Mouse (Mus musculus): ENCODE measurements at regions not wholly inside any gene's neighbourhood (a gene's known extent, or its start where the extent isn't known, plus 50 kb on each side); places are given as distances from the start of the nearest gene placed in this dataset.

DNA sequence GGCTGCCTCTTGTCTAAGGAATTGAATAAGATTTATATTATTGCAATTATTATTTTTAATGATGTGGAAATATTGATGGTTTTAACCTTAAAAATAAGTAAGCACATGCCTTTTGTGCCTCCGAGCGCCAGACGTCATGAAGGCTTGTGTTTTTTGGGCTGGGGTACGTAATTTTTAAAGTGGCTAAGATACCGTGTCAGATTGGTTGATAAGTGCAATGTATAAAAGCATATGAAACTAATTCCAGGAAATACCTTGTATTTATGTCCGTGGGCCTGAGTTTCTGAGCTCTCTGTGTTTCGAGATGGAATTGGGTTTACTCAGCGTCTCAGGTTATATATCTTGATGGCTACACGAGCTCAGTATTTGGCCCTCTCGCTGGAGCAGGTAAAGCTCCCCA lies 414.7 kb downstream of the Med13l start:
- TF ChIP-seq GATA1 (IDR thresholded peaks at IDR 0.05; ENCODE audit: low read length) (no peak), TAL1 (IDR thresholded peaks at IDR 0.05; ENCODE audit: low read length) (no peak)

DNA sequence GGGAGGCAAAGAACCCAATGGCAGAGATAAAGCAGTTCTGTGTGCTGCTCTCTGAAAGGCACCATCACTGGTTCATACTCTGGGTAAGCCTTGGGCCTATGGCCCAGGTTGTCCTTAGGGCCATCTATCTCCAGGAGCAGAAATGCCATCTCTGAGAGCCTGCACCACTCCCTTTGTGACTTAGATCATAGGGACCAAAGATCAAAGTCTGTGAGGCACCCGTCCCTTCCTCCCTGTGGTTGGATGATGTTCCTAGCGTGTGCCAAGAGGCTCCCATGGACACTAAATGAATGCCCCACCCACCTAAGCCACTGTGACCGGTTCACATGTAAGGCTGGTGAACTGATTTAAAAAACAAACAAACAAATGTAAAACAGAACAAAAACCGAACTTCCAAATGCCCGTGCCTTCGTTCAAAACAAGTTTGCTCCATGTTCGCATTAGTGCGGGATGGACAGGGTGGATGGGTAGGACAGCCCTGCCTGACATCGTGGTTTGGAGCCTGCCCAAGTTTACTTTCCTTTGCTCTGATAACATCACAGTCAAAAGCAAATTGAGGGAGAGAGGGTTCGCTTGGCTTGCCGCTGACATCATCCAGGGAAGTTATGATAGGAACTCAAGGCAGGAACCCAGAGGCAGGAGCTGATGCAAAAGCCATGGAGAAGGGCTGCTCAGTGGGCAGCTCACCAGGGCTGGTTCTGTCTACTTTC lies 418.6 kb downstream of the Med13l start:
- no peak overlapping the region for H3K4me3 ChIP-seq (replicated peaks)
- H3K4me1 ChIP-seq (ENCODE audit: control insufficient read depth) = no peaks in the 10 kb centered on the region
- H3K9me3 ChIP-seq (ENCODE audit: control insufficient read depth, low read length) = peaks cover 2% of the 10 kb centered on the region
- TF ChIP-seq TAL1 (IDR thresholded peaks at IDR 0.05; ENCODE audit: low read length) = no peak
- no peak for TF ChIP-seq GATA1 (IDR thresholded peaks at IDR 0.05; ENCODE audit: low read length)
- no peaks in the 10 kb centered on the region for H3K36me3 ChIP-seq (ENCODE audit: control insufficient read depth)
- no peaks in the 10 kb centered on the region for H3K27me3 ChIP-seq (ENCODE audit: control insufficient read depth)

More for the DNA sequence above, 414.7 kb downstream of the Med13l start:
- Histone ChIP-seq H3K27me3 (ENCODE audit: control insufficient read depth) (no peaks in the 10 kb centered on the region), H3K36me3 (ENCODE audit: control insufficient read depth) (no peaks in the 10 kb centered on the region), H3K4me1 (ENCODE audit: control insufficient read depth) (no peaks in the 10 kb centered on the region), H3K9me3 (ENCODE audit: control insufficient read depth, low read length) (peaks cover 2% of the 10 kb centered on the region), H3K4me3 (replicated peaks) (no peak overlapping the region)

DNA sequence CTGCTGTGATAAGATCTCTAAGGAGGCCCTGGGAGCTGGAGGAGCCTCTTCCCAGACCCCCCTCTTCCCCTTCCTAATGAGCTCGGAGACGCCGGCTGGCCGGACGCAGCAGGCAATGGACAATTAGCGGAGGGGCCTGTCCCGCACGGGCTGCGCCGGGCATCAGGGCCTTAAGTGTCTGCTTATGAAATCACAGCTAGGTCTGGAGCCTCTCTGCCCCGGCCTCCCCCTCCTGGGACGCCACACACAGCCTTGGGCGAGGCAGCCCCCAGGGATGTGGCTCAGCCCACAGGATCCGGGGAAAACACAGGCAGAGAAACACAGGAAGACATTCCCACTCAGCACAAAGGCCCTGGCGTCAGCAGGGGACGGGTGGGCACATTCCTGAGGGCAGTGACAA lies 420.6 kb downstream of the Med13l start:
- TF ChIP-seq TAL1 (IDR thresholded peaks at IDR 0.05; ENCODE audit: low read length) = no peak
- no peak for TF ChIP-seq GATA1 (IDR thresholded peaks at IDR 0.05; ENCODE audit: low read length)
- no peaks in the 10 kb centered on the region for H3K36me3 ChIP-seq (ENCODE audit: control insufficient read depth)
- H3K4me3 ChIP-seq (replicated peaks) = no peak overlapping the region
- H3K4me1 ChIP-seq (ENCODE audit: control insufficient read depth) = no peaks in the 10 kb centered on the region
- no peaks in the 10 kb centered on the region for H3K27me3 ChIP-seq (ENCODE audit: control insufficient read depth)
- no peaks in the 10 kb centered on the region for H3K9me3 ChIP-seq (ENCODE audit: control insufficient read depth, low read length)

DNA sequence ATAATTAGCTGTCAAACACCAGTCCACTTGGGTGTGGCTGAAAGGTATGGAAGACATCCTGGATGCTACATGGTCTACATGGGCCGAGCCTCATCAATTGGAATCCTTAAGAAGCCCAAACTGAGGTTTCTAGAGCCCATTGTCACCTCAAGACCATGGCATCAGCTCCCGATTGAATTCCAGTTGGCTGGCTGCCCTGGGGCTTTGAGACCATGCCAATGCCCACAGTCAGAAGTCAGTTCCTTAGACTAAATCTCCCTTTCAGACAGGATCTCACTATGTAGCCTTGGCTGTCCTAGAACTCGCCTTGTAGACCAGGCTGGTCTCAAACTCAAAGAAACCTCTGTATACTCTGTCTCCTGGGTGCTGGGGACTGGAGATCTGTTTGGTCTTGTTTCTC lies 423.8 kb downstream of the Med13l start:
- no peaks in the 10 kb centered on the region for H3K4me1 ChIP-seq (ENCODE audit: control insufficient read depth)
- H3K27me3 ChIP-seq (ENCODE audit: control insufficient read depth) = no peaks in the 10 kb centered on the region
- no peak overlapping the region for H3K4me3 ChIP-seq (replicated peaks)
- no peaks in the 10 kb centered on the region for H3K36me3 ChIP-seq (ENCODE audit: control insufficient read depth)
- TF ChIP-seq GATA1 (IDR thresholded peaks at IDR 0.05; ENCODE audit: low read length) (no peak), TAL1 (IDR thresholded peaks at IDR 0.05; ENCODE audit: low read length) (no peak)
- H3K9me3 ChIP-seq (ENCODE audit: control insufficient read depth, low read length) = no peaks in the 10 kb centered on the region

DNA sequence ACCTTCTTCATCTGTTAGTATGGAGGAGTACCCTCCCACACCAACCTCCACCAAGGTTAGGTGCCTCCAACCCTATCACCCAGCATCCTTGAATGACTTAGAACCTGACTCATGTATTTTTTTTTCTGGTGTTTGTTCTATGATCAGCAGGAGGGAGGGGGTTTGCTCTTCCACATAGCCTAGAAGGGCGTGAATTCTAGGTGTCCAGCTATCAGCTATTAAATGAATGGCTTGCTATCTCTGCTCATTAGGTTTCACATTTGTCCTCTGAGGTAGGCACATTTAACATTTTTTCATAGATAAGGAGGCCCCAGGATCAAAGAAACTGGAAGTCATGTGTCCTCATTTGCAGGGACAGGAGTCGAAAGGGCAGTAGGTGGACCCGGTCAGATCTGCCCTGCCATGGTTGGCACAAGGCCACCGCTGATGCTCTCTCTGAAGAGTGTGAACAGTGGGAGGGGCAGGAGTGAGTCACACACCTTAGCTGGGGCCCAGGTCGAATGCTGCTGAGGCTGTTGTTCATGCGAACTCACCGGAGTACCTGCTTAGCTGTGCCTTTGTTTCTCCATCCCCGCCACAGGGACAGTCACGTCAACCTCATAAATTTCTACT lies 424.4 kb downstream of the Med13l start:
- TF ChIP-seq TAL1 (IDR thresholded peaks at IDR 0.05; ENCODE audit: low read length) = no peak
- H3K4me1 ChIP-seq (ENCODE audit: control insufficient read depth) = no peaks in the 10 kb centered on the region
- H3K36me3 ChIP-seq (ENCODE audit: control insufficient read depth) = no peaks in the 10 kb centered on the region
- H3K27me3 ChIP-seq (ENCODE audit: control insufficient read depth) = no peaks in the 10 kb centered on the region
- H3K4me3 ChIP-seq (replicated peaks) = no peak overlapping the region
- H3K9me3 ChIP-seq (ENCODE audit: control insufficient read depth, low read length) = no peaks in the 10 kb centered on the region

DNA sequence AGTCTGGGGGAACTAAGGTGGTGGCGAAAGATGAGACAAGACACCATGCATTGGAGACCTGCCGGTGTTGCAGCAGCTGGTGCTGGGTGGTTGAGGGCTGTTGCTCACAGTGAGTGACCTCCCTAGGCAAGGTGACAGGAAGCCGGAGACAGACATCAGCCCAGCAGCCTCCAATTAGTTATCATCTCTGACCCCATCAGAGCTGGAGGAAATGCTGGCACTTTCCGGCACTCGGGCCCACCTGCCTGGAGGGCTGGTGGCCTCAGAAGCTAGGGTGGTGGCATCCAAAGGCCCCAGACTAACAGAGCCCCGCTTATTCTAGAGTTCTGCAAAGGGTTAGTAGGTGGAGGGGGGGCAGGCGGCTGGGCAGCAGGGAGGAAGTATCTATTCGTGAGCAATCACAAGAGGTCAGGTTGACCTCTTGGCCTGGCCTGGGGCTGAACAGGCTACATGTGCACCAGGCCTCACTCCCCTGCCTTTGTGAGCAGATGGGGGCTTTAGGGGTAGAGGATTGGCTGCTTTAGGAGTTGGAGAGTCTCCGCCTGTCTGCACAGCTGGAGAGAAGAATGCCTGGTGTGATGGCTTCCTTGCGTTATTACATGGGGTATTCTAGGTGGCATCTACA lies 427.0 kb downstream of the Med13l start:
- H3K36me3 ChIP-seq (ENCODE audit: control insufficient read depth) = no peaks in the 10 kb centered on the region
- no peaks in the 10 kb centered on the region; the same call in 1 of the 2 replicates for H3K9me3 ChIP-seq (ENCODE audit: control insufficient read depth, low read length)
- H3K27me3 ChIP-seq (ENCODE audit: control insufficient read depth) = no peaks in the 10 kb centered on the region
- H3K4me1 ChIP-seq (ENCODE audit: control insufficient read depth) = no peaks in the 10 kb centered on the region
- TF ChIP-seq GATA1 (IDR thresholded peaks at IDR 0.05; ENCODE audit: low read length) = no peak
- no peak for TF ChIP-seq TAL1 (IDR thresholded peaks at IDR 0.05; ENCODE audit: low read length)
- H3K4me3 ChIP-seq (replicated peaks) = no peak overlapping the region

DNA sequence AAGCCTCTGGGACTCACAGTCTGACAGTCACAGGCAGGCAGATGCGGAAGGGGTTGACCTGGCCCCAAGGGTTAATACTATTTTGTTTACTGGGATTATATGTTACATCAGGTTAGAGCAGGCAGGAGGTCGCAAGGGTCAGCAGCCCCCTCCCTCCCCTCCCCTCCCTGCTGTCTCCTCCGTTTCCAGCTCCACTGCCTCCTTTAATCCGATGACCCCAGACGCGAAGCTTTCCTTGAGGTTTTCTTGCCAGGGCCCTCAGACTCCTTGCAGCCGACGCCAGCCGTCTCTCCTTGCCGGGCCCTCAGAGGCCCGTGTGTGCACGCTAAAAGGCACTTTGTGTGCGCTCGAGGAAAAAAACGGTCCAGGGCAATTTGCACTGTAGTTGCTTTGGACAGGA lies 438.6 kb downstream of the Med13l start:
- TF ChIP-seq GATA1 (IDR thresholded peaks at IDR 0.05; ENCODE audit: low read length) (no peak), TAL1 (IDR thresholded peaks at IDR 0.05; ENCODE audit: low read length) (no peak)
- Histone ChIP-seq H3K27me3 (ENCODE audit: control insufficient read depth) (no peaks in the 10 kb centered on the region), H3K4me1 (ENCODE audit: control insufficient read depth) (no peaks in the 10 kb centered on the region), H3K9me3 (ENCODE audit: control insufficient read depth, low read length) (no peaks in the 10 kb centered on the region), H3K36me3 (ENCODE audit: control insufficient read depth) (no peaks in the 10 kb centered on the region), H3K4me3 (replicated peaks) (no peak overlapping the region)

DNA sequence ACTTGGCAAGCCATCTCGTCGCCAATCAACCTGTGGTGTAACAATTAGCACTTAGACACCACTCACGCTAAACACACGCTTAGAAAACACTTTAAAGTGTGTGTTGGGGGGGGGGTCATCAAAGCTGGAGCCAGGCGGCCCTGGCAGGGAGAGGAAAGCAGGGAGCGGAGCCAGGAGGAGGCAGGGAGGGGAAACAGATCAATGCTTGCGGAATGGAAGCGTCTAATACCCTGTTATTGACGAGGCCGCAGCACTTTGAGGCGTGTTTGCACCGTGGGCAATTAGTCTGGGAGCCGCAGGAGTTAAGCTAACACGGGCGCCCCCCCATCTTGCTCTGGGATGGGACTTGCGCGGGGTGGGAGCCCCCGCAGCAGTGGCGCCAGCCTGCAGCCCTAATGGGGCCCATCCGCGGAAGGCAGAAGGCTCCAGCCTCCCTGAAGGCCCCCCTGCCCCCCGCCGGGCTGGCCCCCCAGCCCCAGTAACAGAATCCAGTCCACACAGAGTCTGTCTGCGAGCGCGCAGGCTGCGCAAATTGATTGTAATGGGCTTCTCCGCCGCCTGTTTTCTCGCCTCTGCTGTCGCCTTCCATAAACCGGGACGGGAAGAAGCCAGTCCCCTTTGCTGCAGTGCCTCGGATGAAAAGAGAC lies 445.5 kb downstream of the Med13l start:
- no peak for TF ChIP-seq TAL1 (IDR thresholded peaks at IDR 0.05; ENCODE audit: low read length)
- no peak for TF ChIP-seq GATA1 (IDR thresholded peaks at IDR 0.05; ENCODE audit: low read length)

DNA sequence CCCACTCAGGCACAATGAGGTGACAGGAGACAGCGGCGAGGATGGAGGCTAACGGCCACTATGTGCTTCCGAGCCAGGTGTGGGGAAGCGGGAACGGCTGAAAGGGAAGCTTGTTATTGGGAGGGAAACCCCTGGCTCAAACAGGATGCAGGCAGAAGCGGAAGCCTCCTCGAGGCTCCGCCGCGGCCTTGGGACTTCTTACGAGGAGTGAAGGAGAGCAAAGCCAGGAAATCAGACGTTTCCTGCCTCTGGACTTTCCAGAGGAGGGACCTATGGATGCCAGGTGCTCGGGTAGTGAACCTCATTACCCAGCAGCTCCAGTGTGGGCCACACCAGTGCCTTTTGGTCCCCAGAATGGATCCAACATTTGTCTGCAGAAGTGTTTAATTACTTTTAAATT lies 449.6 kb downstream of the Med13l start:
- Histone ChIP-seq H3K27me3 (ENCODE audit: control insufficient read depth) (peaks cover 10% of the 10 kb centered on the region), H3K4me1 (ENCODE audit: control insufficient read depth) (no peaks in the 10 kb centered on the region), H3K4me3 (replicated peaks) (no peak overlapping the region), H3K36me3 (ENCODE audit: control insufficient read depth) (no peaks in the 10 kb centered on the region), H3K9me3 (ENCODE audit: control insufficient read depth, low read length) (peaks cover 14% of the 10 kb centered on the region; the same call in 1 of the 2 replicates)
- TF ChIP-seq TAL1 (IDR thresholded peaks at IDR 0.05; ENCODE audit: low read length) (no peak), GATA1 (IDR thresholded peaks at IDR 0.05; ENCODE audit: low read length) (no peak)

More for the DNA sequence above, 445.5 kb downstream of the Med13l start:
- Histone ChIP-seq H3K9me3 (ENCODE audit: control insufficient read depth, low read length) (peaks cover 9% of the 10 kb centered on the region; the same call in 1 of the 2 replicates), H3K27me3 (ENCODE audit: control insufficient read depth) (peaks cover 10% of the 10 kb centered on the region), H3K4me1 (ENCODE audit: control insufficient read depth) (no peaks in the 10 kb centered on the region), H3K36me3 (ENCODE audit: control insufficient read depth) (no peaks in the 10 kb centered on the region), H3K4me3 (replicated peaks) (no peak overlapping the region)
